Mouse (Mus musculus) cerebellum, adult 11-12 months (tissue): Measurements from ENCODE around the gene Celf2.

Experiments used
- DNase-seq: peaks from one replicate; pipeline ENCODE4 v3.0.0; 2022

Gene Celf2

GRCm38 (mm10) chr2:7001967-7002366 lies 507.4 kb downstream of the Celf2 start:
- peak; percentile 89 for DNase-seq

- DNase-seq = no peak
Measured at GRCm38 (mm10) chr2:6991010-6991421, 518.3 kb downstream of the Celf2 start.

- DNase-seq = no peak
Measured at GRCm38 (mm10) chr2:6985706-6986105, 523.7 kb downstream of the Celf2 start.

- no peak for DNase-seq
Measured at GRCm38 (mm10) chr2:6983902-6984301, 525.5 kb downstream of the Celf2 start.

- no peak for DNase-seq
Measured at GRCm38 (mm10) chr2:6976300-6976699, 533.1 kb downstream of the Celf2 start.

- no peak for DNase-seq
Measured at GRCm38 (mm10) chr2:6969228-6969627, 540.1 kb downstream of the Celf2 start.

GRCm38 (mm10) chr2:6965243-6965642 lies 544.1 kb downstream of the Celf2 start:
- DNase-seq = no peak

- no peak for DNase-seq
Measured at GRCm38 (mm10) chr2:6950702-6951101, 558.7 kb downstream of the Celf2 start.

GRCm38 (mm10) chr2:6945638-6946415 lies 563.5 kb downstream of the Celf2 start:
- DNase-seq = no peak

- no peak for DNase-seq
Measured at GRCm38 (mm10) chr2:6943651-6944050, 565.7 kb downstream of the Celf2 start.

- no peak for DNase-seq
Measured at GRCm38 (mm10) chr2:6942635-6943390, 566.5 kb downstream of the Celf2 start.

GRCm38 (mm10) chr2:6939143-6939542 lies 570.2 kb downstream of the Celf2 start:
- no peak for DNase-seq

- DNase-seq = no peak
Measured at GRCm38 (mm10) chr2:6933130-6933529, 576.2 kb downstream of the Celf2 start.

- no peak for DNase-seq
Measured at GRCm38 (mm10) chr2:6927693-6928360, 581.5 kb downstream of the Celf2 start.

- no peak for DNase-seq
Measured at GRCm38 (mm10) chr2:6925505-6925904, 583.9 kb downstream of the Celf2 start.

GRCm38 (mm10) chr2:6923738-6924474 lies 585.5 kb downstream of the Celf2 start:
- no peak for DNase-seq

GRCm38 (mm10) chr2:6915386-6915785 lies 594.0 kb downstream of the Celf2 start:
- no peak for DNase-seq

GRCm38 (mm10) chr2:6913315-6913714 lies 596.0 kb downstream of the Celf2 start:
- DNase-seq = no peak

GRCm38 (mm10) chr2:6911932-6912331 lies 597.4 kb downstream of the Celf2 start:
- no peak for DNase-seq

- no peak for DNase-seq
Measured at GRCm38 (mm10) chr2:6909921-6910320, 599.4 kb downstream of the Celf2 start.

- DNase-seq = no peak
Measured at GRCm38 (mm10) chr2:6904411-6904810, 605.0 kb downstream of the Celf2 start.

- no peak for DNase-seq
Measured at GRCm38 (mm10) chr2:6903251-6903763, 606.1 kb downstream of the Celf2 start.

GRCm38 (mm10) chr2:6896896-6897295 lies 612.5 kb downstream of the Celf2 start:
- no peak for DNase-seq
